Mouse (Mus musculus) embryo, embryonic 11 days (tissue): ENCODE results near the gene Tmem52b.

ENCODE experiments used
- DNase-seq: peaks from one replicate; pipeline ENCODE4 v3.0.0-alpha.2; 2015

The Tmem52b gene

DNA sequence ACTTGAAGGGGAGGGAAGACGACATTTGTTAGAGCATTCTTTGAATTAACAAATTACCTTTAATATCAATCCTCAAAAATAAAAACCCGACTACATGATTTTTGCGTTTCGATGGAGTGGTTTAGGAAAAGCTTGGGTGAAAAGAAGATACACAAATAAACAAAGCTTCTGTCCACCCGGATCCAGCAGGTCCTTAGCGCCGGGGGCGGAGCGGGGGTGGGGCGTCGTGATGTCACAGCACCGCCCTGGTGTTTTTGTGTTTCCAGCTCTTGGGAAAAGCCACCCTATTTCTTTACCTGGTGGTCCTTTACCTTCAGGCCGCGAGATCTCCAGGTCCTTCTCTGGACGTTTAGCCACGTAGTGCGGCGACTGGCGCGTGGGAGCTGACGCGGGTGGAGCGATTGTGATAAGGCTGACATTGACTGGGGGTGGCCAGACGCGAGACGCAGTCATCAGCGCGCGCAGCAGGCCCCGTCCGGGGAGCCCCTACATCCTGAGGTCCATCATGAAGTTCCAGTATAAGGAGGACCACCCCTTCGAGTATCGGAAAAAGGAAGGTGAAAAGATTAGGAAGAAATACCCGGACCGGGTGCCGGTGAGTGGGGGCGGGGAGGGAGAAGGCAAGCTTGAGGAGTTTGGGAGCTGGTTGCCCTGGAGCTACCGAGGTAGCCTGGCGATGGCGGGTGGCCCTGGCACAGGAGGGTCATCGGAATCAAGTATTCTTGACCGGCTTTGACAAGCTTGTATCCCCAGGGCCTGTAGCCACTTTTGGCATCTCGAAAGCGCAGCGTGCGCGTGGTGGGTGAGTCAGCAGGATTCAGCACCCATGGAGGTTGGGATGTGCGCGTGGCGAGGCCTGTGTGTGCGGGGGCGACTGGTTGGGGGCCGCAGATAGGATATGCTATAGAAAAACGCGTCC, 20.8 kb downstream of the Tmem52b start, which contains the start of gene Gabarapl1:
Gene Gabarapl1, plus strand, starts transcription at position 219 of the 919 bp plus-strand sequence.
- peak; percentile 86 for DNase-seq

DNA sequence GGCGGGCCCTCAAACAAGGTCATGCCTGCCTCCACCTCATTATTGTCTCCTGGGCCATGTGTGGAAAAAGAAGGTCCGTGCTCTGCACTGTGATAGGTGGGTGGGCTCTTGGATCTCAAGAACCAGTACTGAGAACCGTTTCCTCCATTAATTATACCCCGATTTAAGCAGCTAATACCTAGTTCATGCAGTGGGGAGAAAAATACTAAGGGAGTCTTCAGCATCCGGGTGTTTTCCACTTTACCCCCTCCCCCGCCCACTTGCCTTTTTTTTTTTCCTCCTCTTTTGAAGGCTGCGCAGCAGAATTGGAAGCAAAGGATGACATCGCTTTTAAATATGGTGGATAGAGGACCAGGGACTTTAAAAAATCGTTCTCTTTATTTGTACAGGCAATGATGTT, 21.7 kb downstream of the Tmem52b start:
- peak; percentile 39 for DNase-seq

DNA sequence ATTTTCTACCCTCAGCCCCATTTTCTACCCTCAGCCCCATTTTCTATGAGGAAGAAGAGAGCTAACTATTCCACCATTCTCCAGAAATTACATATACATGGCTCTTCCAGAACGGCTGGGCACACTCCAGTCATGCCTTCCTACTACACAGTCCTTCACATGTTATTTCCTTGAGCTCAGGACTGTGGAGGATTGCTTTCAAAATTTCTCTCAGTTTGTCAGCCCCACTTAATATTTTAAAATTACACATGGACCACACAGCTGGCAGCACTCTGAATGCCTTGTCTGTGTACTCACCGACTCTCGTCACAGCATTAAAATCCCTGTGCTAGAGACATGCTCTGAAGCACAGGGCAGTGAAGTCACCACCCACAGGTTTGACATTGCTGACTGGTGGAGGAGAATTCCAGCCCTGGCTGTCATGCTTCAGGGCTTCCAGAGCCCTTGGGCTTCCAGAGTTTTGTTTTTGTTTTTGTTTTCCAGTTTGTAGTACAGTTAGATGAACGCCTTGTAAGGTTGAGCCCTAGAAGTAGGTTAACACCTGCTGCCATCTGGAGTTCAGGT, 22.4 kb downstream of the Tmem52b start:
- no peak for DNase-seq

DNA sequence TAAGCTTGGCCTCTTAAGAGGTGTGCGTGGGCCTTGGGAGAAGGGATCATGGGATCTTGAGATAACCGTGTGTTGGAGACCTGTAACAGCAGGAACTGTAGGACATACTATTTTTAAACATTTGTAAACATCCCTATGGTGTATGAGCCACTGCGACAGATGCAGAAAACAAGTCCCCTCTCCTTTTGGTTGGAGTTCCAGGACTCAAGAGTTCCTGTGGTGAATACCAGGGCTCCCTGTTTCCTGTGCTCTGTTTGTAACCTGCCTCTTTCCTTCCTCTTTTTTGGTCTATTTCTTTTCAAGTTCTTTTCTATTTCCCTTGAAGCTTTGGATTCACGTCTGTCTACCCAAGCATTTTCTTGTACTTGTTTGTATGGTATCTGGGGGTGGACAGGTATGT, 23.4 kb downstream of the Tmem52b start:
- no peak for DNase-seq

DNA sequence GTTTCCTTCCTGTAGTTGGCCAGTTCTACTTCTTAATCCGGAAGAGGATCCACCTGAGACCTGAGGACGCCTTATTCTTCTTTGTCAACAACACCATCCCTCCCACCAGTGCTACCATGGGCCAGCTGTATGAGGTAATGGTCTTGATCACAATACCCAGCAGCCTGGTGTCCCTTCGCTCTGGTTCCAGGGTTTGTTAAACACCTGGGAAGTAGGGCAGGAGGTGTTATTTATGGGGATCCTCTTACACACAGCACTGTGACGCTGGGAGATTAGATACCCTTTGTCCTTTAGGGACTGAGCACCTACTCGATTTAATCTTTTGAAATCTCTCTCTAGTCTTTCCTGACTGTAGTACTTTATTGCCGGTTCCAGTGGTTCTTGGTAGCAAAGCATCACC, 26.2 kb downstream of the Tmem52b start:
- no peak for DNase-seq

DNA sequence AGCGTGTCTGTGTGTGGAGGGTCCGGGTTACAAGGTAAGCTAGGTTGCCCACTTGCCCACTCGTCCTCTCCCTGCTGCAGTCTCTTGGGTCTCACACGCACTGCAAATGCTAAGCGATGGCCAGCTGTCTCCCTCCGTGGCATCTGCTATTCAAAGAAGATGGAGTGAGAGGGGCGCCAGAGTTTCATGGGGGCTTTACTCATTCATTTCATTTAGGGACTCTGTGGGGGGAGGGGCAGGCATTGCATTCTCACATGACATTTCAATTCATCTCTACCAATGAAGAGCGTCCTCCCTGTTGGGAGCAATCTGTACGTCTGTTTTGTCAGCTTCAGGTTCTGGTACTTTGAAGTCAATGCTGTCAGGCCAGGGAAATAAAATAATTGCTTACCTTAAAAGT, 29.6 kb downstream of the Tmem52b start:
- DNase-seq, result no peak

DNA sequence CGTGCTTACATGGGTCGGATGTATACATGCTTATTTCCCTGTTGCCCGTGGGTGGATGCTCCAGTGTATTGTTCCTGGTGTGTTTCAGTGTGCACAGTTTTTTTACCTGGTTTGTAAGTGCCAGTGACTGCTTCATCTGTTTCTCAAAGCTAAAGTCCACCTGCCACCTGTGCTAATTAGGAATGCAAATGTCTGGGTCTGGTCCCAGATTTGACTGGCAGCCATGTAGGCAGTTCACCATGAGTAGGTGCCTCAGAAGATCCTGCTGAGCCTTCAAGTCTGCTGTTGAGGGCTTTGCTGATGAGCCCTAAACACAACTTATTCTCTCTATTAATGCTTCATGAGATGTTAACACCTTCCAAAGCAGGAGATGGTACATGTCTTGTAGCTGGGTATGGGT, 30.2 kb downstream of the Tmem52b start:
- DNase-seq, result no peak

DNA sequence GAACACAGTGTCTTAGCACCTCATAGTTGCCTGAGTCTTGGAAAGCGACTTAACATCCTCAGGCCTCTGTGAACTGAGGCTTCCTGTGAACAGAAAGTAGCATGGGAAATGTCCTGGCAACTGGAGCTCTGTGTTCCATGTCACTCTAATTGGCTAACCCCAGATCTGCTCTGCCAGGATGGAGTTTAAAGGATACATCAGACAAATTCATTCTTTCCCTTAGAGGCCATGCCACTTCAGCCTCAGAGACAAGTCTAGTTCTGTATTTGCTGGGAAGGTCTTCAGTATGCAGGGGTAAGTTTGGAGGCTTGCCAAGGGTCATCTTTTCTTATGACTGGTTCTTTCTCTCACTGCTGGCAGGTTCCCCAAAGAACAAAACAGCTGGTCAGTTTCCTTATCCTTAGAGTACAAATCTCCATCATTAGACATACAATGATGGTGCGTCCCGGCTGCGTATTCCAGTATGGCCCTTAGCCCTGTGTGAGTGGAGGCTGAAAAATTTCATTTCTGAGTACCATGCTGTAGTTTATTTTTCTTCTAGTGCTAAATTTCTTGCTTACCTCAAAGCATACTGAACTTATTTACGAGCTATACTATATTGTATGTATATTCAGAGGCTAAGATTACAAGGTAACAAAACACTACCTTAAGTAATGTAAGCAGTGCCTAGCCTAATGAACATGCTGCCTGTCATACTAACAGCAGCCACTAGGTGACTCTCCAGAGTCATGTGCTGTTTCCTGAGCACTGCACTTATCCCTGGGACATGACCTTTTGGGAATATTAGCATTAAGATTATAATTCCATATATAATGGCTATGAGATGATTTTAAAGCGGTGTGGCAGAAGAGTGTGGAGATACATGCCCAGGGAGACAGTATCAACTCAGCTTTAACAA, 31.6 kb downstream of the Tmem52b start:
- DNase-seq, result peak; percentile 70

DNA sequence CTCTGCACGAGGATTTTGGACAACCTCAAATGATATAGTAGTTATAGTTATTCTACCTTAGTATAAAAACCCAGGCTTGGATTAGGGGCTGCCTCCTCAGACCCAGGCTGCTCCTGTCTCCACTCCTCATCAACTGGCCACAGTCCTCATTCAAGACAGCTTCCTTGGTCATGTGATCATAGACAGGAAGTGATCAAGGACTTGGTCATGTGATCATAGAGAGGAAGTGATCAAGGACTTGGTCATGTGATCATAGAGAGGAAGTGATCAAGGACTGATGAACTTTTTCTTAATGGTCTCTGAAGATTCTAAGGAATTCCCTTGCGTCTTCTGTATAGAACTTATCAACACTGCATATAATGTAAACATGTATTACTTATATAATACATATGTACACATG, 34.9 kb downstream of the Tmem52b start:
- DNase-seq, result no peak

DNA sequence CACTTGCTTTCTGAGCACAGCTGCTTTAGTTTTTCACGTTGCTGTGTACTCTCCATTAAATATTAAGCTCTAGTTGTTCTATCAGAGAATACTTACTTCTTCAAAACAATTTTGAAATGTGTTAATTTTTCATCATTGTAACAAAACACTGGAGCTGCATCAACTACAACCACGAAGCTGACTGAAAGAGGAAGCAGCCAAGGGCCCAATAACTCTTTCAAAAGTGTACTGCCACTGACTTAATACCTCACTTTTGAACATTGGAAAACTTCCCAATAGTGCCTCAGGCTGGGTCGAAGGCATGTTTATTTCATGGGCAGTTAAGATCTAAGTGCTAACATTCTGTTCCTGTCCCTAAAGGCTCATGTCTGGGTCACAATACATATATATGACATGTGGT, 35.7 kb downstream of the Tmem52b start:
- no peak for DNase-seq

DNA sequence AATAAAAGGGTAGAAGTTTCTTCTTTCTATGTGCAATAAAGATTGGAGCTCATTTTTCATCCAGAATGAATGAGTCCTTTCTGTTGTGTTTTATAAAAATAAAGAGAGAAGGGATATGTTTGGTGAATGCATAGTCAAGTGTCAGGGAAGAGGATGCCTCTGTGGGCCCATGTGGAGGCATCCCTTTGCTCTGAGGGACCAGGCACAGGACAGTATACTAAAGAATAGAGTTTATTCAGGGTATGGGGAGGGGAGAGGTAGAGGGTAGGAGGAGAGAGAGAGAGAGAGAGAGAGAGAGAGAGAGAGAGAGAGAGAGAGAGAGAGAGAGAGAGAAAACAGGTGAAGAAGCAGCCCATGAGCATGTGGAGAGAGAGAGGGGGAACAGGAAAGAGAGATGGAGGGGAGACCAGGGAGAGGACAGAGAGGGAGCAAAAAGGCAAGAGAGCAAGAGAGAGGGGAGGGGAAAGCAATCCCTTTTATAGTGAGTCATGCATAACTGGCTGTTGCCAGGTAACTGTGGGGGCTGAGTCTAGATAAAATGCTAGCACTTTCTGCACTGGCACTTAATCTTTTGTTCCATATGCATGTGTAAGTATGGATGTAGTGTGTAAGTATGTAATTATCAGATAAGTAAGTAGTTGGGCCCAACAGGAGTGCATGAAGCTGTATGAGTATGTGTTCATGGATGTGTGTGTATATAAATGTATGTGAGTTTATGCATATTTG, 45.1 kb downstream of the Tmem52b start:
- peak; percentile 36 for DNase-seq

DNA sequence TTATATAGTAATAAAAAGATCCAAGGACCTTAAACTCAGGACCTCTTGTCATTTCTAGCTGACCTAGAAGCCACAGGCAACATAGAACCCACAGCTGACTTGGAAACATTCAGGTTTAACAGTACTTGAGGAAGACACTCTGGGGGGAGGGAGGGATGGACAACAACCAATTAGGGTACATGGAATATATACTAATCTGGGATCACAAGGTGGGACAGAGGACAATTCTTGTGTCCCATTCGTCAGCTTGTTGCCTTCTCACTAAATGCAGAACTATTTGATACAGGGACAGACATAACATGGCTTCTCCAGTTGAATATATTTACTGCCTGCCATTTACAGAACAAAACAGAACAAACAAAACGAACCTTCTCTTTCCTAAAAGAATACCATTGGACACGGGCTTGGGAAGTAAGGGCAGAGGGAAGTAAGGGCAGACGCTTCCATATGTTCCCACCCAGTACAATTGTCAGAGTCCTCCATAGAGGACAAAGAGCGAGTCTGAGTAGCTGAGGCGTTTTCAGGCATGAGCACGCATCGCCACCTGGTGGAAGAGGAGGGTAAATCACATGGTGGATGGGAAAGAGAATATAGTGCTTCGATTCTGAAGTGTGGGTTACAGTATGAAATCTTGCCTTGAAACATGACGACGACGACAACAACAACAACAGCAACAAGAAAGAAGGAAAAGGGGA, 46.7 kb downstream of the Tmem52b start:
- DNase-seq, result peak; percentile 84

DNA sequence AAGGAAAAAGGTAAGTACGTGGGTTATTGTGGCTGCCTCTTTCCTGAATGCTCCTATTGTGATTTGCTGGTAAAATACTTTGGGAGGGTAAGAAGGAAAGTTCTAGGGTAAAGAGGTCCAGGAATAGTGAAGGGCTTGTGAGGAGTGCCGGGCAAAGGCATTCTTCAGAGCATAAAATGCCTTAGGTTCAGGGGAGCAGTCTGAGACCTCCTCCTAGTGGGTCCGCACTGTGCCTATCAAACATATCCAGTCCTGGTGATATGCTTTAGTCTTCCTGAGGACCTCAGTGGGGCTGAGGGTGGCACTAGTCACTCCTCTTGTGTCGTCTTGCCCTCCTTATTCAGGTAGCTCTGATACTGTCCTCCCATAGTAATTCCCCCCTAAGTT, 47.3 kb downstream of the Tmem52b start:
- no peak for DNase-seq

DNA sequence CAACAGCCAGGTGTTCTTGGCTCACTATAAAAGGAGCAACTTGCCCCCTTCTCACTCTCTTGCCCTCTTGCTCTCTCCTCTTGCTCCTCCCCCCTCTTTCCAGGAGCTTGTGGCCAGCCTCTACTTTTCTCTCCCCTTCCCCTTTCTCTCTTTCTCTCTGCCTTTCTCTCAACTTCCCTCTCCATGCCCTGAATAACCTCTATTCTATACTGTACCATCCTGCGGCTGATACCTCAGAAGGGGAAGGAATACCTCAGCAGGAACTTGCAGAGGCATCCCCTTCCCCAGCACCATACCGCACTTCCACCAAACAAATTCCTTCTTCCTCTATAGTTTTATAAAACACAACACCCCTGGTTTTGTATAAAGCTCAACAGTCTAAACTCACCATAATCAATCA, 52.9 kb downstream of the Tmem52b start:
- no peak for DNase-seq
